Mouse (Mus musculus) G1E (cell line): ENCODE measurements around the gene Fam222b.

Experiments used
- CTCF ChIP-seq: IDR thresholded peaks from 2 replicates; pipeline ENCODE4 v1.5.1; 2012; ENCODE audit warnings: low read depth, low read length, inconsistent platforms, mixed read lengths
- GATA1 ChIP-seq: IDR thresholded peaks from 2 replicates; pipeline ENCODE4 v1.6.1; 2012; ENCODE audit warnings: borderline replicate concordance, low read length, inconsistent platforms, mixed read lengths
- GATA2 ChIP-seq: IDR thresholded peaks from 2 replicates; pipeline ENCODE4 v1.6.1; 2012; ENCODE audit warnings: low read depth, low read length, inconsistent platforms, borderline replicate concordance
- POLR2AphosphoS5 ChIP-seq: IDR thresholded peaks from 2 replicates; pipeline ENCODE4 v1.6.1; 2012; ENCODE audit warnings: low read depth, low read length, inconsistent platforms; ENCODE audit not compliant: insufficient replicate concordance
- TAL1 ChIP-seq: conservative IDR thresholded peaks from 2 replicates; pipeline ENCODE4 v1.6.1; 2012; ENCODE audit warnings: low read depth, low read length, inconsistent platforms, mixed read lengths

GRCm38 (mm10) chr11:78129458-78129857 is 35.0 kb downstream of the Fam222b start:
- TF ChIP-seq TAL1 (no peak), CTCF (no peak), GATA1 (no peak), POLR2AphosphoS5 (no peak), GATA2 (no peak)
